Mouse (Mus musculus) ovary, adult 10 weeks (tissue): ENCODE results near the gene Prkab2. TPM values are rescaled to one million over a fixed set of nuclear protein-coding genes. Genes with fewer than 3 reads are reported as not detected.

Source experiments
- polyA plus RNA-seq: library from polyadenylated mRNA; stranded (reverse); fragments of 350-450 nt; fragmentation: Illumina TruSeq; extraction: RNeasy Lipid Tissue Mini Kit (QIAGEN cat#74804); gene quantifications from one replicate; pipeline ENCODE4 v1.2.3, GENCODE M21; 2014

The Prkab2 gene
- 52.0 TPM for polyA plus RNA-seq

DNA sequence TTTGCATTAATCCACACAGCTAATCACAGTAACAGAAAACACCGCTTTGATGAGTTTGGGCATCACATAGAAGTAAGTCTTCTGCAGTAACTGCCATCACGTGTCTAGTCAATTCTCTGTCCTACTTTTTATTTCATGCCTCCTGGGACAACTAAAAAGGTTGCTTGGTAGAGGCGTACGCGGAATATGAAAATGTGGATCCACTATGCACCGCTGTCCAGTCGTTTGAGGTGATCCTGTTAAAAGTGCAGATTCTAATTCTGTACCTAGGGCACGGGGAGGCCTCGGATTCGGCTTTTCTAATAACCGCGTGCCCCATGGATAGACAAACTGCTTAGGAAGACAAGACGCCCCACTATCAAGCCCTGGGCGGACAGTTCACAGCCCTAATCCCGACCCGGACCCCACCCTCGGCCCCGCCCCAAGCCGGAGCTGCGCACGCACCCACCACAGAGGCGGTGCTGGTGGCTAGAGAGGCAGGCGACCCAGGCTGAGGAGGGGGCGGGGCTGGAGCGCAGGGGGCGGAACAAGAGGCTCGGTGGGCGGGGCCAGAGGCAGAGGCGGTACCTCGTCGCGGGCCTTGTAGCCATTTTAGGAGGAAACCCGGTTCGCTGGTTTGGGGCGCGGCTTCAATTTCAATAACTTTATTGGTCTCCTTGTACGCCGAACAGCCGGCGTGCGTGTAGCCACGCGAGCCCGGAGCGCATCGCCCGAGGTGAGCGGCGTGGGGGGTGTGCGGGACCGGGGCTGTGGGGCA lies at the start of gene Prkab2:
Prkab2 (plus strand) TSS at position 539 of the 757 bp plus-strand sequence.

DNA sequence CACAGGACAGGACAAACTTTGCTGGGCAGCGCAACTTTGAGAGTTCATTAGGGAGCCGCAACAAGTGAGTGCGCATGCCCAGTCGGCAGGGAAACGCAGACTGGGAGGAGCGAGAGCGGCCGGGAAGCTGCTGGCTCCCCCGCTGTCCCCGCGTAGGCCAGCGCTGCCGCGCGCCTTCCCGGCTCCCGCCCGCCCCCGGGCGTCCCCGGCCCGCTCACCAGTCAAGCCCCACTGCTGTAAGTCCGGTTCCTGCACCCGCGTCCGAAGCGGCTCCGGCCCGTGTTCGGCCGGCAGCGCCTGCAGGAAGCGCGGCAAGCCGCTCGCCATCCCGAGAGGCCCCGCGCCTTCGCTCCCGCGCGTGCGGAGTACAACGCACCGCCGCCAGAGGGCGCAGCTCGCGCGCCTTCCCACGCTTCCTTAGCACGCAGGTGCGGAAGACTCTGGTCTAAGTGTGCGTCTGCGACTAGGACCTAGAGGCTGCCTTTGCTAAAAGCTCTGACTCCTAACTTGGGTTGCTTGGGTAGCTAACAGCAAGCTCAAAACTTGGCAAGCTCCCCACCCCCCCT lies 48.1 kb upstream of the Prkab2 start, which contains the start of gene Chd1l:
Chd1l (minus strand) TSS at position 359 of the 566 bp plus-strand sequence.

DNA sequence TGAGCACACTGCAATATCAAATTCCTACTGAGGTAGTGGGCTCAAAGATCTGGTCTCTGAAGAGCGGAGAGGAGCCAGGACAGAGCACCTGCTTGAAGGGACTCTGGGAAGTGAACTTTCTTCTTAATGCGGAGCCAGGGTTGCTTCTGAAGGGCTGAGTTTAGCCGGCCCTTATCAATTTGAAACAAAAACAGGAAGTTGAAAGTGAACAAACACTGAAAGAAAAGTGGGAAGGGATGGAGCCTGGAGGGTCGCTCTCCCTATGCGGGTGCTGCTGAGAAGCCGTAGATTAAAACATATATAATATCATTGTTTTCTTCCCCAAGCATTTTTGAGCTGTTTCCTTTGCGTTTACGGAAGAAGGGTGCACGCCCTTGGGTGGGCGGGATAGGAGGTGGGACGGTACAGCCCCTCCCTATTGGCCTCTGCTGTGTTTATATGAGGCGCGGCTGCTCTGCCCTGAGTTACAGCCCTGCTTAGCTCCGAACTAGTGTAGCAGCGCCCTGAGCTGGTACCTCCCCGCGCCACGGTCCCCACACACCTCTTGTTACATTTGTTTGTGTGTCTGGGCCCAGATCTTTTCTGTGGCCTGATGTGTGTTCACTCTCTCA lies 29.5 kb upstream of the Prkab2 start, which contains the start of gene Fmo5:
Fmo5 (plus strand) TSS at position 414 of the 611 bp plus-strand sequence.

DNA sequence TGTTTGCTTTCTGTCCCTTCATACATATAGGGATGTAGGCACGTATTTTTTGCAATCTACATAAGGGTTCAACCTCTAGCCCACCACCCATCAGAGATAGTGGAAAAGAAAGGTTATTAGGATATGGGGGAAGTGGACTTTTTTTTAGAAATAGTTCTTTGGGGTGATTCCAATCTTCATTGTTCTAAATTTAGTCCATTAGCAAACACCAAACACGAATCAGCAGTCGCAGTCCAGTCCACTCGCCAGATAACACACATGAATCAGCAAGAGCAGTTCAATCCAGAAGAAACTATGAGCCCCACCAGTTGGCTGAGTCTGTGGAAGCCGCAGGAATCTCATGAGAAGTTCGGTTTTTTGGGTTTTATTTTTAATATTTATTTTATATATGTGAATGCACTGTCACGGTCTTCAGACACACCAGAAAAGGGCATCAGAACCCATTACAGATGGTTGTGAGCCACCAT lies 16.7 kb downstream of the Prkab2 start, which contains the start of gene Gm17651:
Gm17651 (minus strand) TSS at position 51 of the 467 bp plus-strand sequence.

Other genes with a start within 250 kb of the Prkab2 start
- not detected for gene Olfr1402, start 236.2 kb upstream of the Prkab2 start, polyA plus RNA-seq
- 4.1 TPM for gene Chd1l, start 48.0 kb upstream of the Prkab2 start, polyA plus RNA-seq
- 17.9 TPM for gene Fmo5, start 29.4 kb upstream of the Prkab2 start, polyA plus RNA-seq
- not detected for gene Gm17651, start 16.5 kb downstream of the Prkab2 start, polyA plus RNA-seq
- gene Pde4dip, start 230.5 kb downstream of the Prkab2 start, polyA plus RNA-seq: 27.4 TPM
- 96.2 TPM for gene Sec22b, start 243.0 kb downstream of the Prkab2 start, polyA plus RNA-seq